Mouse (Mus musculus) limb, embryonic 11.5 days (tissue): ENCODE measurements at regions not wholly inside any gene's neighbourhood (a gene's known extent, or its start where the extent isn't known, plus 50 kb on each side); places are given as distances from the start of the nearest gene placed in this dataset.

Experiments used
- ATAC-seq: fragments of 200-750 bp; cut with Nextera tagmentation; 2 replicates; pipeline ENCODE4 v1.8.0; 2017; ENCODE audit warnings: low read depth; ENCODE audit not compliant: insufficient number of reproducible peaks, low FRiP score, low TSS enrichment
- DNase-seq: peaks from one replicate; pipeline ENCODE4 v3.0.0-alpha.2; 2015; ENCODE audit warnings: low spot score
- H3K27ac ChIP-seq: fragments of 300-500 bp; sonication (generic); replicated peaks from 2 replicates; pipeline ENCODE4 v1.5.1; 2014; ENCODE audit warnings: low read depth, mild to moderate bottlenecking, low read length
- H3K27me3 ChIP-seq: fragments of 300-500 bp; sonication (generic); 2 replicates; pipeline ENCODE4 v1.6.1; 2014; ENCODE audit warnings: mild to moderate bottlenecking, low read length, mixed read lengths; ENCODE audit not compliant: control insufficient read depth, insufficient read depth
- H3K36me3 ChIP-seq: fragments of 300-500 bp; sonication (generic); 2 replicates; pipeline ENCODE4 v1.6.1; 2014; ENCODE audit warnings: mild to moderate bottlenecking, low read length, moderate library complexity, mixed read lengths; ENCODE audit not compliant: control insufficient read depth, insufficient read depth
- H3K4me1 ChIP-seq: fragments of 300-500 bp; sonication (generic); 2 replicates; pipeline ENCODE4 v1.6.1; 2014; ENCODE audit warnings: low read length, mixed read lengths; ENCODE audit not compliant: control insufficient read depth, insufficient read depth
- H3K4me2 ChIP-seq: fragments of 300-500 bp; sonication (generic); 2 replicates; pipeline ENCODE4 v1.6.1; 2014; ENCODE audit warnings: low read depth, mild to moderate bottlenecking, moderate library complexity; ENCODE audit not compliant: severe bottlenecking
- H3K4me3 ChIP-seq: fragments of 300-500 bp; sonication (generic); 2 replicates; pipeline ENCODE4 v1.5.1; 2014; ENCODE audit warnings: low read depth, low read length
- H3K9ac ChIP-seq: fragments of 300-500 bp; sonication (generic); 2 replicates; pipeline ENCODE4 v1.6.1; 2014; ENCODE audit warnings: mild to moderate bottlenecking, low read length
- H3K9me3 ChIP-seq: fragments of 300-500 bp; sonication (generic); 2 replicates; pipeline ENCODE4 v1.6.1; 2016; ENCODE audit warnings: low read length; ENCODE audit not compliant: control insufficient read depth
- WGBS: fragments of 180-500 bp; shearing (Covaris S2); extraction: QIAGEN DNeasy Blood & Tissue Kit; methylation state at CpG from one replicate; pipeline ENCODE4 v1.1.7; 2014; 5-methylcytosine and 5-hydroxymethylcytosine counted together

GRCm38 (mm10) chr11:111875406-111875805 is 809.4 kb downstream of the Kcnj2 start:
- H3K4me2 ChIP-seq, result no peak overlapping the region
- no peaks in the 10 kb centered on the region for H3K27me3 ChIP-seq
- DNase-seq, result no peak
- no peak for ATAC-seq
- H3K36me3 ChIP-seq, result no peaks in the 10 kb centered on the region
- H3K9me3 ChIP-seq, result no peaks in the 10 kb centered on the region
- no peaks in the 10 kb centered on the region for H3K4me1 ChIP-seq
- H3K9ac ChIP-seq, result no peak overlapping the region
- no peak overlapping the region for H3K27ac ChIP-seq
- H3K4me3 ChIP-seq, result no peak overlapping the region
- 95% methylated on average over 4 of the region's 4 CpGs for WGBS

DNA sequence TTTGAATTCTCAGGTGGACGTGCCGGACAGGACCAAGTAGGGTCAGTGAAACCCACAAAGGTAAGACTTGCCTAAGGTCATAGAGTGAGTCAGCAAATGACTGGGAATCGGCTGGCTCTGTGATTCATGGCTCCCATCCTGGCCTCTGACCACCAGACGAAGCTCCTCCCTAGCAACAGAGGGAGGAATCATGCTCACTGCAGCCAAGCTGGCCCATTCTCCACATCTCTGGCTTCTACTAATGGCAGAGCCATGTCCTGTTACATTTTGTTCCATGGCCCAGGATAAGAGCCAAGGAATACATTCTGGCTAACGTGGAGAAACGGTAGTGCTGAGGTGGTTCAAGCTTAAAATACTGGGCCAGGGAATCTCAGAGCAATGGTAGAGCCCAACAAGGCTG is 814.2 kb downstream of the Kcnj2 start:
- Histone ChIP-seq H3K27me3 (no peaks in the 10 kb centered on the region), H3K4me2 (no peak overlapping the region), H3K9ac (no peak overlapping the region), H3K4me1 (no peaks in the 10 kb centered on the region), H3K36me3 (no peaks in the 10 kb centered on the region), H3K9me3 (no peaks in the 10 kb centered on the region), H3K4me3 (no peak overlapping the region), H3K27ac (no peak overlapping the region)
- DNase-seq (no peak), ATAC-seq (no peak)
- WGBS, result 84% methylated on average over 6 of the region's 6 CpGs

DNA sequence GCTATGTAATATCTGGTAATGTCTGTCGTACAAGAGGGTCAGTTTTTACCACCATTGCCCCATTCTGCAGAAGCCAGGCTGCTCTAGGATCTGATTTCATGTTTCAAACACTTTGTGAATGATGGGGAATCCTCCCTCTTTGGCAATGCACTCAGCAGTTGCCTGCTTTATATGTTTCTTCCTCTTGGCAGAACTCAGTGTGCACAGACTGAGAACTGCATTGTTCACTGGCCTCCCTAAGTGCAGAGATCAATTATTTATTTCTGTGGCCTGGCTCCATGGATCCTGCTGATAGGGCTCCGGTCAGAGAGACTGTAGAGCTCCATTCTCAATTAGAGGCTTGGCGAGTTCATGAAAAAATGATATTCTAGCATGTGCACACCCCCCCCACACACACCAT is 824.1 kb downstream of the Kcnj2 start:
- H3K27ac ChIP-seq, result no peak overlapping the region
- H3K27me3 ChIP-seq, result no peaks in the 10 kb centered on the region
- no peaks in the 10 kb centered on the region for H3K36me3 ChIP-seq
- H3K9ac ChIP-seq, result no peak overlapping the region
- no peaks in the 10 kb centered on the region for H3K9me3 ChIP-seq
- no peak for DNase-seq
- 79% methylated on average over 3 of the region's 3 CpGs for WGBS
- H3K4me1 ChIP-seq, result peaks cover 3% of the 10 kb centered on the region; the same call in 1 of the 2 replicates
- no peak for ATAC-seq
- no peak overlapping the region for H3K4me2 ChIP-seq
- H3K4me3 ChIP-seq, result no peak overlapping the region

DNA sequence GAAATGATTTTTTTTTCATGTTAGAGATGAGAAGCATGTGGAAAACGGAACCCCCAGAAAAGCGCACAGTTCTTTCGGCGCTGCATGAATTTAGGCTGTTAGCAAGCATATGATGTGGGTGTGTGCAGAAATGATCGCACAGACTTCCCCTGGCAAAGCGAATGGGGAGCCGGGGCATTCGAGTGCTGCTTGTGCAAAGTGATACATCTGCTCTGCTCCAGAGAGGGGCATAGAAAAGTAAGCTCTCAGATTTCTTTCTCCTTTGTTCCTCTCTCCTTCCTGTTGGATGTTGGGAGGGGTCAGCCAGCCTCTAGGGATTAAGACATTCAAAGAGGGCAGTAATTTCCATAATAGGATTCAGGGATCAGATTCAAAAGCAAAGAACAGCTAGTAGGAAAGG is 827.9 kb downstream of the Kcnj2 start:
- ATAC-seq, result no peak
- Histone ChIP-seq H3K9ac (no peak overlapping the region), H3K4me2 (no peak overlapping the region), H3K27ac (no peak overlapping the region), H3K27me3 (no peaks in the 10 kb centered on the region), H3K36me3 (no peaks in the 10 kb centered on the region), H3K4me3 (no peak overlapping the region), H3K9me3 (no peaks in the 10 kb centered on the region), H3K4me1 (peaks cover 3% of the 10 kb centered on the region; the same call in 1 of the 2 replicates)
- peak; percentile 38 for DNase-seq
- 44% methylated on average over 8 of the region's 8 CpGs for WGBS

- Histone ChIP-seq H3K27ac (no peak overlapping the region), H3K4me3 (no peak overlapping the region), H3K4me1 (peaks cover 1% of the 10 kb centered on the region; the same call in 1 of the 2 replicates), H3K36me3 (no peaks in the 10 kb centered on the region), H3K27me3 (no peaks in the 10 kb centered on the region), H3K4me2 (no peak overlapping the region), H3K9ac (no peak overlapping the region), H3K9me3 (no peaks in the 10 kb centered on the region)
- ATAC-seq, result no peak
- no peak for DNase-seq
- WGBS, result 81% methylated on average over 4 of the region's 4 CpGs
Observed at GRCm38 (mm10) chr11:111895221-111896200, 829.5 kb downstream of the Kcnj2 start.

DNA sequence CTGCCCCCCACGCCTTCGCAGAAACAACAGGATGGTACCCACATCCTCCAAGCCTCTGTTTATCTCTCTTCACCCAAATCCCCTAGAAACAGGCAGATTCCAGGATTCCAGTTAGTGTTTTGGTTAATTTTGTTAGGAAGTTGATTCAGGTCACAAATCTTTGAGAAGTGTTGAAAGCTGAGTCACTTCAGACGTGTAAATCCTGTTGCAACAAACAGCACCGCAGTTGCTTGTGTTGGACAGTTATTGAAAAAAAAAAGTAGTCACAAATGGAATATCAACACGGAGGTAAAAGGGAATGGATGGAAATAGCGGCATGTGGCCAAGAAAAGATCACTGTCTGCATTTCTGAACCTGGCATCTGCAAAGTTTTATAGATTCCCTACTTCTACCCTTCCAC is 831.0 kb downstream of the Kcnj2 start:
- H3K4me2 ChIP-seq, result no peak overlapping the region
- H3K27ac ChIP-seq, result no peak overlapping the region
- no peak overlapping the region for H3K4me3 ChIP-seq
- no peak for ATAC-seq
- no peaks in the 10 kb centered on the region for H3K9me3 ChIP-seq
- no peaks in the 10 kb centered on the region for H3K27me3 ChIP-seq
- H3K36me3 ChIP-seq, result no peaks in the 10 kb centered on the region
- H3K9ac ChIP-seq, result no peak overlapping the region
- WGBS, result 80% methylated on average over 6 of the region's 6 CpGs
- no peaks in the 10 kb centered on the region; the same call in 1 of the 2 replicates for H3K4me1 ChIP-seq
- no peak for DNase-seq

GRCm38 (mm10) chr11:111904086-111904485 is 838.1 kb downstream of the Kcnj2 start:
- 74% methylated on average over 4 of the region's 4 CpGs for WGBS
- no peaks in the 10 kb centered on the region for H3K27me3 ChIP-seq
- no peaks in the 10 kb centered on the region for H3K9me3 ChIP-seq
- no peak overlapping the region for H3K27ac ChIP-seq
- peak; percentile 30 for DNase-seq
- H3K4me3 ChIP-seq, result no peak overlapping the region
- no peak overlapping the region for H3K9ac ChIP-seq
- H3K4me1 ChIP-seq, result no peaks in the 10 kb centered on the region
- ATAC-seq, result no peak
- H3K36me3 ChIP-seq, result no peaks in the 10 kb centered on the region
- no peak overlapping the region for H3K4me2 ChIP-seq

DNA sequence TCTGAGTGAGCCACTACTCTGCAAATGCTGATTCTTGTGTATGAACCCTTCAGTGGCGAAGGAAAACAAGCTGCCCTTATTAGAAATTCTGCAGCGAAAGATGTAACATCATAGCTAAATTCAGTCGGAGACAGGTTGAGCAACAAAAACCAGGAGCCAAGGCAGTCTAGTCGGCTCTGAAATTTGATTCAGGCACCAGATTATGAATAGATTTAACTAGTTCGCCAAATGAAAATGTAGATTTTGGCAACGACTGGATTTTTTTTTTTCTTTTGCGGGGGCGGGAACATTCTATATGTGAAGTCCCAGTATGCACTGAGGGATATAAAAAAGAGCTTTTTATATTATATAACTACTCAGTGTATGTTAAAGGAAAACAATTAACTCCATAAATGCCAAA is 847.9 kb downstream of the Kcnj2 start:
- no peaks in the 10 kb centered on the region for H3K4me1 ChIP-seq
- no peak overlapping the region for H3K9ac ChIP-seq
- DNase-seq (no peak), ATAC-seq (no peak)
- H3K27me3 ChIP-seq, result no peaks in the 10 kb centered on the region
- 89% methylated on average over 8 of the region's 8 CpGs for WGBS
- no peak overlapping the region for H3K4me2 ChIP-seq
- H3K36me3 ChIP-seq, result no peaks in the 10 kb centered on the region
- H3K27ac ChIP-seq, result no peak overlapping the region
- no peaks in the 10 kb centered on the region for H3K9me3 ChIP-seq
- H3K4me3 ChIP-seq, result no peak overlapping the region
